25 mouse cellular contexts compared by ENCODE assay signal in the genomic region with DNA sequence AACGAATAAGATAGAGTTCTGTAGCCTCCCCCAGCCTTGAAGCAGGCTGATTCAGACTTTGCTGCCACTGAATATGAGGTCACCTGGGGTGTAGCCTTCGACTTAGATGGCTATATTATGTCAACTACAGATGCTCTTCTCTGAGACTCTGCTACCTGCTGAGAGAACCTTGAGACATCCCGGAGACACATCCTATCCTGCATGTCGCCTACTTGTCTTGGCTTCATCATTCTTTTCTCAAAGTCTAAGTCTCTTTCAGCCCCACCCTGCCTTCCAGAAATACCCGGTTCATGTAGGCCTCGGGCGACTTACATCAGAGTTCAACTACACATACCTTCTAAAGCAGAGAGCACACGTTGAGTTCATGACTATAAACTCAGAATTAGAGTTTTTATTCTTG. TPM values are rescaled to one million over a fixed set of nuclear protein-coding genes. Genes with fewer than 3 reads are reported as not detected.
DNase-seq lines count a peak whose midpoint lies in the region; ATAC-seq and TF ChIP-seq lines count a peak whose summit lies in the region.
"Had no signal": no experiment of that assay in that cellular context is flagged by ENCODE, and none has a peak within 500 bp of the region (broad histone marks: within the 10 kb centered on the region; RNA-seq: fewer than 3 reads in every experiment).

No protein-coding gene starts in this region.

- dilution Hi-C loops in CH12.LX (cut with MboI; ENCODE audit: extremely low pct_ligation_motif_present, extremely low pct_unique_long_range_greater_than_20kb, low sequenced_read_pairs) = no loop called here

- H3K4me3 ChIP-seq in cerebellum, adult 2 months (replicated peaks; ENCODE audit: insufficient read depth, low read depth, low read length) = no peak overlapping the region
- no peak overlapping the region for H3K4me3 ChIP-seq in heart, embryonic 14.5 days (ENCODE audit: control insufficient read depth in 1 of 2, insufficient read depth in 1 of 2, low read depth in 1 of 2, low read length in 2 of 2)
- no peak overlapping the region for H3K4me3 ChIP-seq in CH12.LX (replicated peaks in 1 of 3; ENCODE audit: low read depth in 2 of 3, low read length in 2 of 3, poor library complexity in 1 of 3)
- peak overlapping the region; percentile 59 to 96 for H3K4me3 ChIP-seq in ES-E14 (ENCODE audit: insufficient read depth in 1 of 2, low read depth in 1 of 2, low read length in 2 of 2, poor library complexity in 1 of 2, severe bottlenecking in 1 of 2)
- H3K4me3 ChIP-seq: gastrocnemius, adult 2 months had no signal

- WGBS in cerebellum, adult 2 months = 72% methylated on average over 8 of the region's 8 CpGs
- WGBS in heart, embryonic 14.5 days = 80% methylated on average over 8 of the region's 8 CpGs

- TF ChIP-seq CTCF in cerebellum, adult 2 months (IDR thresholded peaks at IDR 0.05; ENCODE audit: borderline replicate concordance, insufficient read depth, low read depth, low read length) = no peak
- no peak for TF ChIP-seq CTCF in CH12.LX (conservative IDR thresholded peaks at IDR 0.05 in 1 of 2, IDR thresholded peaks at IDR 0.05 in 1 of 2; ENCODE audit: low read depth in 2 of 2, low read length in 2 of 2)

- H3K9me3 ChIP-seq in heart, embryonic 14.5 days (ENCODE audit: control insufficient read depth, low read length) = no peaks in the 10 kb centered on the region
- H3K9me3 ChIP-seq in CH12.LX (replicated peaks; ENCODE audit: low read length) (no peaks in the 10 kb centered on the region), ES-E14 (ENCODE audit: control insufficient read depth, insufficient read depth, low read depth, low read length) (no peaks in the 10 kb centered on the region)
- H3K9me3 ChIP-seq: embryonic facial prominence, embryonic 10.5 days; hindbrain, embryonic 12.5 days had no signal

- H3K79me2 ChIP-seq in CH12.LX (replicated peaks; ENCODE audit: control insufficient read depth, extremely low read depth, insufficient read depth, poor library complexity, severe bottlenecking) = peaks cover 23% of the 10 kb centered on the region

- H3K4me2 ChIP-seq in heart, embryonic 14.5 days (ENCODE audit: low read length) = 0 out of 2 replicates have a peak overlapping the region, but pooled peaks have one; percentile 84
- peak overlapping the region; percentile 26 for H3K4me2 ChIP-seq in CH12.LX (ENCODE audit: insufficient read depth, low read depth, poor library complexity, severe bottlenecking)

- no peak overlapping the region for H3K9ac ChIP-seq in heart, embryonic 14.5 days (ENCODE audit: low read length)
- H3K9ac ChIP-seq in CH12.LX (ENCODE audit: insufficient read depth, low read depth) (no peak overlapping the region), ES-E14 (ENCODE audit: insufficient read depth, low read depth, low read length, poor library complexity, severe bottlenecking) (peak overlapping the region; percentile 51; the same call in 1 of the 2 replicates)
- H3K9ac ChIP-seq: forebrain, postnatal 0 days had no signal

- ATAC-seq in heart, embryonic 14.5 days (ENCODE audit: insufficient number of reproducible peaks, insufficient read depth, low FRiP score, low read depth) = no peak
- ATAC-seq: CD4-positive, CD25-positive, alpha-beta regulatory T cell, adult 4 months; forebrain, postnatal 0 days; hindbrain, embryonic 16.5 days; inflammation-experienced regulatory T-cells, adult 6 months; intestine, postnatal 0 days had no signal

- peaks cover 49% of the 10 kb centered on the region for H3K36me3 ChIP-seq in heart, embryonic 14.5 days (ENCODE audit: control insufficient read depth, insufficient read depth, low read length)
- peaks cover 15 to 50% of the 10 kb centered on the region in 2 experiments for H3K36me3 ChIP-seq in CH12.LX (replicated peaks in 1 of 2; ENCODE audit: control insufficient read depth in 1 of 2, insufficient read depth in 1 of 2, low read length in 1 of 2)
- H3K36me3 ChIP-seq in ES-E14 (ENCODE audit: control insufficient read depth, insufficient read depth, low read length, poor library complexity, severe bottlenecking) = peaks cover 15% of the 10 kb centered on the region

- in situ Hi-C loops in CH12.LX (cut with MboI; ENCODE audit: low pct_ligation_motif_present, low pct_unique_long_range_greater_than_20kb, low sequenced_read_pairs) = no loop called here
- in situ Hi-C loops in ES-E14 (cut with MboI; ENCODE audit: low sequenced_read_pairs in 2 of 2, unreplicated experiment in 2 of 2) = no loop called here

- no peaks in the 10 kb centered on the region for H3K4me1 ChIP-seq in cerebellum, adult 2 months (ENCODE audit: control insufficient read depth, insufficient read depth, low read length)
- H3K4me1 ChIP-seq in heart, embryonic 14.5 days (ENCODE audit: control insufficient read depth in 2 of 2, insufficient read depth in 2 of 2, low read length in 2 of 2) = peaks cover 0 to 18% of the 10 kb centered on the region in 2 experiments
- peaks cover 3 to 26% of the 10 kb centered on the region in 2 experiments; a peak in 3 of 4 replicates for H3K4me1 ChIP-seq in CH12.LX (ENCODE audit: control insufficient read depth in 1 of 2, insufficient read depth in 2 of 2)
- peaks cover 4 to 6% of the 10 kb centered on the region in 2 experiments; a peak in 3 of 4 replicates for H3K4me1 ChIP-seq in ES-E14 (ENCODE audit: control insufficient read depth in 2 of 2, insufficient read depth in 2 of 2, low read length in 2 of 2, poor library complexity in 1 of 2)

- no peak overlapping the region for H3K27ac ChIP-seq in cerebellum, adult 2 months (ENCODE audit: insufficient read depth, low read length)
- H3K27ac ChIP-seq in heart, embryonic 14.5 days (replicated peaks in 1 of 2; ENCODE audit: control insufficient read depth in 1 of 2, insufficient read depth in 1 of 2, low read depth in 2 of 2, low read length in 2 of 2) = no peak overlapping the region
- H3K27ac ChIP-seq in CH12.LX (ENCODE audit: insufficient read depth, low read depth) (no peak overlapping the region), ES-E14 (ENCODE audit: insufficient read depth, low read depth, low read length, poor library complexity, severe bottlenecking) (peak overlapping the region; percentile 74; the same call in 1 of the 2 replicates)
- H3K27ac ChIP-seq: embryonic facial prominence, embryonic 10.5 days; gastrocnemius, adult 2 months; hindbrain, embryonic 12.5 days had no signal

- no peak for TF ChIP-seq EP300 in CH12.LX (IDR thresholded peaks at IDR 0.05; ENCODE audit: low read length)

- peak; percentile 8 for DNase-seq in cerebellum, adult 9-10 months
- DNase-seq in cerebellum, adult 2 months = no peak
- no peak for DNase-seq in heart, adult 18-20 months
- DNase-seq in CH12.LX (ENCODE audit: extremely low read depth) = no peak
- no peak for DNase-seq in ES-E14 (ENCODE audit: low read depth, low spot score)
- no peak for DNase-seq in frontal cortex, postnatal 10 days (ENCODE audit: low spot score in 2 of 2)
- no peak for DNase-seq in natural killer cell, adult 2 months (ENCODE audit: low spot score in 2 of 2)
- DNase-seq: adrenal gland, adult 8-10 months; B cell, adult 2 months; cerebellum, adult 11 months; cerebellum, adult 9-11 months; cerebellum, postnatal 36 days; forebrain, postnatal 0 days; gastrocnemius, adult 2 months; gastrocnemius, postnatal 25 days; kidney, adult 8-10 months had no signal

- no peaks in the 10 kb centered on the region for H3K27me3 ChIP-seq in cerebellum, adult 2 months (ENCODE audit: control insufficient read depth, insufficient read depth, low read length)
- no peaks in the 10 kb centered on the region for H3K27me3 ChIP-seq in heart, embryonic 14.5 days (ENCODE audit: control insufficient read depth, insufficient read depth, low read length)
- no peaks in the 10 kb centered on the region for H3K27me3 ChIP-seq in CH12.LX (replicated peaks)

- TF ChIP-seq RAD21 in CH12.LX (IDR thresholded peaks at IDR 0.05; ENCODE audit: low read depth, low read length) = no peak

- TF ChIP-seq POLR2A in cerebellum, adult 2 months (IDR thresholded peaks at IDR 0.05; ENCODE audit: borderline replicate concordance, insufficient read depth, low read length) = no peak
- TF ChIP-seq POLR2A in CH12.LX (IDR thresholded peaks at IDR 0.05; ENCODE audit: low read depth, low read length) = no peak

TF ChIP-seq in CH12.LX, 34 proteins besides CTCF, POLR2A, EP300 and RAD21:
- TF ChIP-seq KAT2A (IDR thresholded peaks at IDR 0.05; ENCODE audit: insufficient replicate concordance, low read length) (no peak), GABPA (IDR thresholded peaks at IDR 0.05; ENCODE audit: insufficient replicate concordance, low read depth, low read length) (no peak), NELFE (IDR thresholded peaks at IDR 0.05; ENCODE audit: low read depth, low read length) (no peak), USF2 (conservative IDR thresholded peaks at IDR 0.05; ENCODE audit: low read depth, low read length) (no peak)
TF ChIP-seq in CH12.LX: peak in this region for 0.

TF ChIP-seq in ES-E14, 5 proteins besides CTCF, POLR2A, EP300 and RAD21 (continues in another document):
- TF ChIP-seq MAFK (IDR thresholded peaks at IDR 0.05; ENCODE audit: insufficient read depth, low read depth, low read length) (no peak), ZC3H11A (IDR thresholded peaks at IDR 0.05; ENCODE audit: borderline replicate concordance, low read depth, low read length) (no peak), CHD2 (IDR thresholded peaks at IDR 0.05; ENCODE audit: low read depth, low read length) (no peak), ZNF384 (IDR thresholded peaks at IDR 0.05; ENCODE audit: low read depth, low read length) (no peak)

RNA-seq across cellular contexts. Expression of a gene that starts 2.1 kb away (rescaled TPM):
- polyA plus RNA-seq in cerebellum, adult 2 months (2012; rRNA removed) = 0.16 and 0.18 TPM in 2 replicates
- 28.3 and 28.4 TPM in 2 replicates for polyA plus RNA-seq in heart, embryonic 14.5 days (2014; fragmentation: Nextera tagmentation; extraction: Ambion mirVana)
- total RNA-seq in heart, adult 18-20 months (2021) = under 1 TPM; 0.23 to 0.37 TPM
- 29.6 and 33.0 TPM in 2 replicates for total RNA-seq in CH12.LX (2012; rRNA removed)
- 76.2 and 90.8 TPM in 2 replicates for total RNA-seq in CH12.LX (2014; rRNA removed)
- polyA plus RNA-seq in CH12.LX (2012; ENCODE audit: insufficient read length, low read depth) = 64.2 and 70.4 TPM in 2 replicates
- total RNA-seq in ES-E14 (2012; rRNA removed) = 43.5 and 51.1 TPM in 2 replicates
- total RNA-seq: gastrocnemius, adult 2 months had no signal

RNA-seq across cellular contexts. Expression of a gene that starts 13.6 kb away (rescaled TPM):
- polyA plus RNA-seq in cerebellum, adult 2 months (2012; rRNA removed) = 2.1 and 3.3 TPM in 2 replicates
- polyA plus RNA-seq in heart, embryonic 14.5 days (2014; fragmentation: Nextera tagmentation; extraction: Ambion mirVana) = 5.3 and 5.5 TPM in 2 replicates
- total RNA-seq in heart, adult 18-20 months (2021) = 10 to 100 TPM in 1 of 2 experiments, 1 to 10 TPM in 1; 5.6 to 13.0 TPM
- total RNA-seq in CH12.LX (2012; rRNA removed) (0.29 and 0.30 TPM in 2 replicates), CH12.LX (2014; rRNA removed) (0.49 and 0.59 TPM in 2 replicates), ES-E14 (2012; rRNA removed) (29.8 and 44.3 TPM in 2 replicates)
- polyA plus RNA-seq in CH12.LX (2012; ENCODE audit: insufficient read length, low read depth) = 3.9 and 4.1 TPM in 2 replicates

RNA-seq across cellular contexts. Expression of a gene that starts 39.9 kb away (rescaled TPM):
- not detected in 2 replicates for polyA plus RNA-seq in cerebellum, adult 2 months (2012; rRNA removed)
- polyA plus RNA-seq in heart, embryonic 14.5 days (2014; fragmentation: Nextera tagmentation; extraction: Ambion mirVana) = not detected in 2 replicates
- total RNA-seq in heart, adult 18-20 months (2021) = under 1 TPM in 1 of 2 experiments, not detected in 1; 0.80 TPM
- total RNA-seq in CH12.LX (2012; rRNA removed) (not detected in 2 replicates), CH12.LX (2014; rRNA removed) (not detected in 2 replicates), ES-E14 (2012; rRNA removed) (0.22 and 0.90 TPM in 2 replicates)
- not detected in 2 replicates for polyA plus RNA-seq in CH12.LX (2012; ENCODE audit: insufficient read length, low read depth)
- total RNA-seq: gastrocnemius, adult 2 months; granulocyte monocyte progenitor cell, adult 5-6 weeks; MEL had no signal
- polyA plus RNA-seq: CD4-positive, CD25-positive, alpha-beta regulatory T cell, adult 4 months; embryonic facial prominence, embryonic 10.5 days; hindbrain, embryonic 12.5 days had no signal

Comparison
In these comparisons a context has a peak if more than half of its experiments do, and no peak if none do; other contexts are left out.
1. H3K4me3 ChIP-seq: peak in ES-E14 (2 of 2); none in cerebellum, adult 2 months (single experiment), heart, embryonic 14.5 days (0 of 2) and CH12.LX (0 of 3).
2. RNA of a gene that starts 2.1 kb away (total RNA-seq): 29.6 to 90.8 TPM in CH12.LX and 43.5 to 51.1 TPM in ES-E14; 0.23 to 0.37 TPM in heart, adult 18-20 months; every median in the first group is over 10 times any median in the second.
3. RNA of a gene that starts 13.6 kb away (total RNA-seq): 29.8 to 44.3 TPM in ES-E14 and 5.6 to 13.0 TPM in heart, adult 18-20 months; 0.29 to 0.59 TPM in CH12.LX; every median in the first group is over 4 times any median in the second.